Comparison of ENCODE assay signal across 9 mouse cellular contexts in the genomic region with DNA sequence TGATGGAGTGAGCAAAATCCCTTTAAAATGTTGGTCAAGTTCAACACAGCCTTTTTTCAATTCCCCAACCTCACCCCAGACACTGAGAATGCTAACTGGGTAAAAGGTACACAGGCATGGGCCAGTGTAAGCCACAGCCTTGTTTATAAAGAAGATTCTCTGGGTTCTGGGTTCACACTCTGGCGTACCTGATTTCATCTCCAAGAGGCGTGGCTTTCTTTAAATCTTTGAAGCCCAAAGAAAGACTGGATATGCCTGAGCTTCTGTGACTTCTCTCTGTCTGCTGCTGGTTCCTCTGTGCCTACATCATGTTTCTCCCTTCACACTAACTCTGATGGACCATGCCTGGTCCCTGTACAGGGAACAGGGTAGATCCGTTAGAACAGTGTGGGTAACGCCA.
DNase-seq lines count a peak whose midpoint lies in the region; ATAC-seq and TF ChIP-seq lines count a peak whose summit lies in the region.
"Had no signal": no experiment of that assay in that cellular context is flagged by ENCODE, and none has a peak within 500 bp of the region (broad histone marks: within the 10 kb centered on the region; RNA-seq: fewer than 3 reads in every experiment).

No protein-coding gene starts in this region.

- H3K36me3 ChIP-seq in heart, embryonic 12.5 days: no peaks in the 10 kb centered on the region
- no peaks in the 10 kb centered on the region for H3K36me3 ChIP-seq in heart, adult 2 months (ENCODE audit: control insufficient read depth, insufficient read depth, low read length)
- no peaks in the 10 kb centered on the region for H3K36me3 ChIP-seq in forebrain, embryonic 12.5 days (replicated peaks)
- H3K36me3 ChIP-seq in midbrain, embryonic 11.5 days (ENCODE audit: control insufficient read depth, insufficient read depth, low read length): no peaks in the 10 kb centered on the region
- H3K36me3 ChIP-seq in liver, embryonic 11.5 days (ENCODE audit: control insufficient read depth, insufficient read depth, low read length): no peaks in the 10 kb centered on the region

- DNase-seq in heart, adult 2 months: no peak
- peak; percentile 63 for DNase-seq in cerebellum, adult 9-11 months
- DNase-seq in midbrain, embryonic 11.5 days (ENCODE audit: low spot score, missing footprints): no peak
- DNase-seq in yolk sac, embryonic 10.5 days (ENCODE audit: low spot score): no peak
- DNase-seq in liver, embryonic 11.5 days (ENCODE audit: low spot score): no peak
- DNase-seq in embryo, embryonic 10 days (ENCODE audit: low spot score): no peak

- H3K79me2 ChIP-seq in heart, adult 2 months (replicated peaks; ENCODE audit: control insufficient read depth, insufficient read depth, low read length): no peaks in the 10 kb centered on the region

- ATAC-seq in heart, embryonic 12.5 days (ENCODE audit: insufficient number of reproducible peaks, low FRiP score): no peak
- ATAC-seq in forebrain, embryonic 12.5 days (ENCODE audit: low FRiP score): no peak
- ATAC-seq in midbrain, embryonic 11.5 days (ENCODE audit: low FRiP score): no peak
- ATAC-seq in liver, embryonic 11.5 days (replicated peaks; ENCODE audit: low FRiP score): no peak

- TF ChIP-seq EP300 in heart, adult 2 months (IDR thresholded peaks at IDR 0.05; ENCODE audit: insufficient read depth, low read depth, low read length): no peak

- peaks cover 40% of the 10 kb centered on the region for H3K27me3 ChIP-seq in heart, embryonic 12.5 days (replicated peaks)
- H3K27me3 ChIP-seq in heart, adult 2 months (ENCODE audit: control insufficient read depth, insufficient read depth, low read length): peaks cover 4% of the 10 kb centered on the region; the same call in 1 of the 2 replicates
- H3K27me3 ChIP-seq in forebrain, embryonic 12.5 days: peaks cover 43% of the 10 kb centered on the region
- H3K27me3 ChIP-seq in midbrain, embryonic 11.5 days (ENCODE audit: control insufficient read depth, insufficient read depth, low read length): peaks cover 11% of the 10 kb centered on the region; the same call in 1 of the 2 replicates
- peaks cover 33% of the 10 kb centered on the region for H3K27me3 ChIP-seq in liver, embryonic 11.5 days (replicated peaks; ENCODE audit: control insufficient read depth, insufficient read depth, low read length)
- H3K27me3 ChIP-seq: CH12.LX had no signal

- H3K9ac ChIP-seq in heart, embryonic 12.5 days: no peak overlapping the region
- no peak overlapping the region for H3K9ac ChIP-seq in heart, adult 2 months (ENCODE audit: low read depth, low read length)
- no peak overlapping the region for H3K9ac ChIP-seq in forebrain, embryonic 12.5 days
- H3K9ac ChIP-seq in midbrain, embryonic 11.5 days (ENCODE audit: low read length): no peak overlapping the region
- H3K9ac ChIP-seq in liver, embryonic 11.5 days (ENCODE audit: low read depth, low read length): no peak overlapping the region

- TF ChIP-seq CTCF in heart, adult 2 months (IDR thresholded peaks at IDR 0.05): no peak

- no peaks in the 10 kb centered on the region for H3K9me3 ChIP-seq in heart, embryonic 12.5 days (replicated peaks)
- no peaks in the 10 kb centered on the region for H3K9me3 ChIP-seq in forebrain, embryonic 12.5 days
- H3K9me3 ChIP-seq in midbrain, embryonic 11.5 days (ENCODE audit: control insufficient read depth, low read length): no peaks in the 10 kb centered on the region
- no peaks in the 10 kb centered on the region for H3K9me3 ChIP-seq in liver, embryonic 11.5 days (ENCODE audit: control insufficient read depth, low read length)

- intact Hi-C loops in heart, adult 2 months (cut with DNase I): no loop called here

- TF ChIP-seq POLR2A in heart, adult 2 months (IDR thresholded peaks at IDR 0.05; ENCODE audit: insufficient read depth, low read depth, low read length): no peak

- H3K4me2 ChIP-seq in heart, embryonic 12.5 days: peak overlapping the region; percentile 97; the same call in 1 of the 2 replicates
- peak overlapping the region; percentile 87 for H3K4me2 ChIP-seq in forebrain, embryonic 12.5 days
- H3K4me2 ChIP-seq in midbrain, embryonic 11.5 days: peak overlapping the region; percentile 95; the same call in 1 of the 2 replicates
- H3K4me2 ChIP-seq in liver, embryonic 11.5 days: no peak overlapping the region

- H3K4me3 ChIP-seq in heart, embryonic 12.5 days: peak overlapping the region; percentile 77; the same call in 1 of the 2 replicates
- no peak overlapping the region for H3K4me3 ChIP-seq in heart, adult 2 months
- peak overlapping the region; percentile 57; the same call in 1 of the 2 replicates for H3K4me3 ChIP-seq in forebrain, embryonic 12.5 days (replicated peaks)
- no peak overlapping the region for H3K4me3 ChIP-seq in midbrain, embryonic 11.5 days (ENCODE audit: low read depth, low read length)
- H3K4me3 ChIP-seq in liver, embryonic 11.5 days (ENCODE audit: low read depth, low read length): no peak overlapping the region

- 0 out of 2 replicates have a peak, but pooled peaks cover 3% of the 10 kb centered on the region for H3K4me1 ChIP-seq in heart, embryonic 12.5 days (replicated peaks)
- H3K4me1 ChIP-seq in heart, adult 2 months (ENCODE audit: control insufficient read depth, insufficient read depth, low read length): no peaks in the 10 kb centered on the region
- H3K4me1 ChIP-seq in forebrain, embryonic 12.5 days: peaks cover 13% of the 10 kb centered on the region; the same call in 1 of the 2 replicates
- H3K4me1 ChIP-seq in midbrain, embryonic 11.5 days (ENCODE audit: control insufficient read depth, insufficient read depth, low read length): peaks cover 7% of the 10 kb centered on the region
- no peaks in the 10 kb centered on the region for H3K4me1 ChIP-seq in liver, embryonic 11.5 days (replicated peaks; ENCODE audit: control insufficient read depth, insufficient read depth, low read length)

- 61% methylated on average over 4 of the region's 4 CpGs for WGBS in heart, embryonic 12.5 days
- WGBS in heart, adult 2 months: 83% methylated on average over 4 of the region's 4 CpGs
- WGBS in forebrain, embryonic 12.5 days: 72% methylated on average over 4 of the region's 4 CpGs
- 70% methylated on average over 4 of the region's 4 CpGs for WGBS in midbrain, embryonic 11.5 days
- 62% methylated on average over 4 of the region's 4 CpGs for WGBS in liver, embryonic 11.5 days

- no peak overlapping the region for H3K27ac ChIP-seq in heart, embryonic 12.5 days (ENCODE audit: poor library complexity, severe bottlenecking)
- H3K27ac ChIP-seq in heart, adult 2 months: no peak overlapping the region
- no peak overlapping the region for H3K27ac ChIP-seq in forebrain, embryonic 12.5 days
- no peak overlapping the region for H3K27ac ChIP-seq in midbrain, embryonic 11.5 days (ENCODE audit: low read depth, low read length)
- H3K27ac ChIP-seq in liver, embryonic 11.5 days (ENCODE audit: low read depth, low read length): no peak overlapping the region

Comparison
In these comparisons a context has a peak if more than half of its experiments do, and no peak if none do; other contexts are left out.
1. H3K4me3 ChIP-seq: peak in heart, embryonic 12.5 days (single experiment) and forebrain, embryonic 12.5 days (single experiment); none in heart, adult 2 months (single experiment), midbrain, embryonic 11.5 days (single experiment) and liver, embryonic 11.5 days (single experiment).